ENCODE assay signal across 15 mouse cellular contexts in the genomic region with DNA sequence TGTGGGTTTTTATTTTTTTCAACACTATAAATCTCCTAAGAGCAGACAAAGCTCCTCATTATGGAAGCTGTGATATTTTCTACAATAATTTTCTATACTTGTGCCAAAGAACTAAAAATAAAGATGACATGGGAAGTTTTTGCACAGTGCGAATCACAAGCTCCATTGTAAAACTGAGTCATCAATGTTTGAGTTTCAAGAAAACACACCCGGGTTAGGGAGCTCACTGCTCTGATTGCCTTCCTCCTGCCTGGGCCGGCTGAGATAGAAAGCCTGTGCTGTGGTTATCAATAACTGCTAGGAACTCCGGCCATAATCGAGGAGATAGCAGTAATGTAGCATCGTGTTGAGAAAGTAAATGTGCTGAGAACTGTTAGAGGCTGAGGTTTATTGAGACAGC.
"Had no signal": no experiment of that assay in that cellular context is flagged by ENCODE, and none has a peak within 500 bp of the region (broad histone marks: within the 10 kb centered on the region; RNA-seq: fewer than 3 reads in every experiment).

No protein-coding gene starts in this region.

- H3K4me2 ChIP-seq: liver, embryonic 12.5 days; lung, embryonic 15.5 days; midbrain, embryonic 11.5 days; midbrain, embryonic 15.5 days; neural tube, embryonic 12.5 days; stomach, embryonic 15.5 days had no signal

- H3K27ac ChIP-seq: kidney, postnatal 0 days; limb, embryonic 10.5 days; liver, embryonic 12.5 days; lung, embryonic 15.5 days; macrophage; midbrain, embryonic 15.5 days; neural tube, embryonic 12.5 days; stomach, embryonic 15.5 days had no signal

- ATAC-seq: liver, embryonic 12.5 days; midbrain, embryonic 15.5 days had no signal

- H3K36me3 ChIP-seq: limb, embryonic 10.5 days; liver, embryonic 12.5 days; lung, embryonic 15.5 days; midbrain, embryonic 15.5 days; neural tube, embryonic 12.5 days; stomach, embryonic 15.5 days had no signal

- H3K27me3 ChIP-seq: liver, embryonic 12.5 days; lung, embryonic 15.5 days; megakaryocyte, embryonic 14.5 days; midbrain, embryonic 15.5 days; neural tube, embryonic 12.5 days; stomach, embryonic 15.5 days had no signal

- H3K4me1 ChIP-seq: limb, embryonic 10.5 days; liver, embryonic 12.5 days; lung, embryonic 15.5 days; megakaryocyte, embryonic 14.5 days; midbrain, embryonic 15.5 days; neural tube, embryonic 12.5 days; stomach, embryonic 15.5 days had no signal

- DNase-seq: kidney, adult 11 months; kidney, adult 9 months; kidney, postnatal 4 days; lung, postnatal 14 days; thymus, postnatal 4 days had no signal

- H3K9ac ChIP-seq: liver, embryonic 12.5 days; lung, embryonic 15.5 days; midbrain, embryonic 15.5 days; neural tube, embryonic 12.5 days; stomach, embryonic 15.5 days had no signal

- H3K9me3 ChIP-seq: limb, embryonic 10.5 days; liver, embryonic 12.5 days; lung, embryonic 15.5 days; megakaryocyte, embryonic 14.5 days; midbrain, embryonic 15.5 days; neural tube, embryonic 12.5 days; stomach, embryonic 15.5 days had no signal

- H3K4me3 ChIP-seq: limb, embryonic 10.5 days; liver, embryonic 12.5 days; lung, embryonic 15.5 days; megakaryocyte, embryonic 14.5 days; midbrain, embryonic 15.5 days; neural tube, embryonic 12.5 days; stomach, embryonic 15.5 days had no signal
